Mouse (Mus musculus): ENCODE results near the gene Lars2. TPM values are rescaled to one million over a fixed set of nuclear protein-coding genes. Genes with fewer than 3 reads are reported as not detected.

The Lars2 gene
- polyA plus RNA-seq, 1 experiment, result 3,732 TPM

GRCm38 (mm10) chr9:123484830-123485229 lies 118.1 kb downstream of the Lars2 start:
- Histone ChIP-seq H3K27ac (ENCODE audit: insufficient read depth, low read depth, low read length) (no peak overlapping the region), H3K4me3 (ENCODE audit: insufficient read depth, low read length) (no peak overlapping the region), H3K4me1 (ENCODE audit: control insufficient read depth, insufficient read depth, low read length) (peaks cover 39% of the 10 kb centered on the region)
- TF ChIP-seq CTCF (IDR thresholded peaks at IDR 0.05; ENCODE audit: low read depth, low read length), result no peak
- TF ChIP-seq POLR2A (IDR thresholded peaks at IDR 0.05; ENCODE audit: borderline replicate concordance, low read depth, low read length), result no peak

DNA sequence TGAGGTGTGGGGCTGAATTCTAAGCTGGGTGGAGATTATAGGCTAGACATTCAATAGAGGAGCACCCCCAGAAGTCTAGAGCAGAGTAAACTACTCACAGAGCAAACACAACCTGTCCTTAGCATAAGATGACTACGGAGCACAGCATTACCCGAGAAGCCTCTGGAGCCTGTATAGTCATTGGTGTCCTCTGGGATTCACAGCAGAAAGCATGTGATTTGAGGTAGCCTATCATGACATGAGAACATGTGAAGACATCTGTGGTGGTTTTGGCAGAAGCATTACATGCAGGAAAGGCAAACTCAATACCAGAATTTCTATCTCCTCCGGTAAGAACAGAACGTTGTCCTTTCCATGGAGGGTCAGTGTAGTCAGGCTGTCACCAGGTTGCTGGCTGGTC lies 118.8 kb downstream of the Lars2 start:
- no peak overlapping the region for H3K4me3 ChIP-seq (ENCODE audit: insufficient read depth, low read length)

DNA sequence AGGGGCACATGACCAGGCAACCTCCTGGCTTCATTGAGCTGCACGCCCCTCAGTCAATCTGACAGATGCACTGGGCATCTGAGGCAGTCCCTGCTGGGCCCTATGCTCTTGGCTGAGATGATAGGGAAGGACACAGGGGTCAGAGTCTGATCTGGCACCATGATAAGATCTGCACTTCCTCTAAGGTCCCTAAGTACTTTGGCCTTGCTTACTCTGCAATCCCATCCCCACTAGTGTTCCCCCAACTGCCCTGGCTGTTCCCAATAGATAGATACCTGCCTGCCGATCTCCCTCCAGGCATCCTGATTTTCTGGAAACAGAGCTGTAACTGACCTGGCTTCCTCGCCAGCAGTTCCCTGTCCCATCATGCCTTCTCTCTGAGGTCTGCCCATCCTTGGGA lies 119.9 kb downstream of the Lars2 start:
- no peak overlapping the region for H3K27ac ChIP-seq (ENCODE audit: insufficient read depth, low read depth, low read length)
- H3K4me1 ChIP-seq (ENCODE audit: control insufficient read depth, insufficient read depth, low read length), result peaks cover 32% of the 10 kb centered on the region
- H3K4me3 ChIP-seq (ENCODE audit: insufficient read depth, low read length), result no peak overlapping the region
- TF ChIP-seq POLR2A (IDR thresholded peaks at IDR 0.05; ENCODE audit: borderline replicate concordance, low read depth, low read length), result no peak
- no peak for TF ChIP-seq CTCF (IDR thresholded peaks at IDR 0.05; ENCODE audit: low read depth, low read length)

More for the DNA sequence above, 118.8 kb downstream of the Lars2 start:
- no peak overlapping the region for H3K27ac ChIP-seq (ENCODE audit: insufficient read depth, low read depth, low read length)
- TF ChIP-seq POLR2A (IDR thresholded peaks at IDR 0.05; ENCODE audit: borderline replicate concordance, low read depth, low read length), result no peak
- TF ChIP-seq CTCF (IDR thresholded peaks at IDR 0.05; ENCODE audit: low read depth, low read length), result no peak
- peaks cover 38% of the 10 kb centered on the region for H3K4me1 ChIP-seq (ENCODE audit: control insufficient read depth, insufficient read depth, low read length)

- Histone ChIP-seq H3K4me1 (ENCODE audit: control insufficient read depth, insufficient read depth, low read length) (peaks cover 16% of the 10 kb centered on the region), H3K27ac (ENCODE audit: insufficient read depth, low read depth, low read length) (no peak overlapping the region), H3K4me3 (ENCODE audit: insufficient read depth, low read length) (no peak overlapping the region)
- TF ChIP-seq CTCF (IDR thresholded peaks at IDR 0.05; ENCODE audit: low read depth, low read length) (no peak), POLR2A (IDR thresholded peaks at IDR 0.05; ENCODE audit: borderline replicate concordance, low read depth, low read length) (no peak)
Measured at GRCm38 (mm10) chr9:123489073-123489472, 122.3 kb downstream of the Lars2 start.

- H3K4me1 ChIP-seq (ENCODE audit: control insufficient read depth, insufficient read depth, low read length), result peaks cover 14% of the 10 kb centered on the region
- no peak overlapping the region for H3K27ac ChIP-seq (ENCODE audit: insufficient read depth, low read depth, low read length)
- no peak for TF ChIP-seq CTCF (IDR thresholded peaks at IDR 0.05; ENCODE audit: low read depth, low read length)
- TF ChIP-seq POLR2A (IDR thresholded peaks at IDR 0.05; ENCODE audit: borderline replicate concordance, low read depth, low read length), result no peak
- no peak overlapping the region for H3K4me3 ChIP-seq (ENCODE audit: insufficient read depth, low read length)
Measured at GRCm38 (mm10) chr9:123489727-123490343, 123.1 kb downstream of the Lars2 start.

GRCm38 (mm10) chr9:123490930-123491329 lies 124.2 kb downstream of the Lars2 start:
- Histone ChIP-seq H3K27ac (ENCODE audit: insufficient read depth, low read depth, low read length) (no peak overlapping the region), H3K4me3 (ENCODE audit: insufficient read depth, low read length) (no peak overlapping the region), H3K4me1 (ENCODE audit: control insufficient read depth, insufficient read depth, low read length) (peaks cover 14% of the 10 kb centered on the region)
- TF ChIP-seq POLR2A (IDR thresholded peaks at IDR 0.05; ENCODE audit: borderline replicate concordance, low read depth, low read length) (no peak), CTCF (IDR thresholded peaks at IDR 0.05; ENCODE audit: low read depth, low read length) (no peak)

- no peak overlapping the region for H3K27ac ChIP-seq (ENCODE audit: insufficient read depth, low read depth, low read length)
- no peak overlapping the region for H3K4me3 ChIP-seq (ENCODE audit: insufficient read depth, low read length)
- H3K4me1 ChIP-seq (ENCODE audit: control insufficient read depth, insufficient read depth, low read length), result peaks cover 11% of the 10 kb centered on the region
- TF ChIP-seq POLR2A (IDR thresholded peaks at IDR 0.05; ENCODE audit: borderline replicate concordance, low read depth, low read length) (no peak), CTCF (IDR thresholded peaks at IDR 0.05; ENCODE audit: low read depth, low read length) (no peak)
Measured at GRCm38 (mm10) chr9:123491917-123492585, 125.3 kb downstream of the Lars2 start.

DNA sequence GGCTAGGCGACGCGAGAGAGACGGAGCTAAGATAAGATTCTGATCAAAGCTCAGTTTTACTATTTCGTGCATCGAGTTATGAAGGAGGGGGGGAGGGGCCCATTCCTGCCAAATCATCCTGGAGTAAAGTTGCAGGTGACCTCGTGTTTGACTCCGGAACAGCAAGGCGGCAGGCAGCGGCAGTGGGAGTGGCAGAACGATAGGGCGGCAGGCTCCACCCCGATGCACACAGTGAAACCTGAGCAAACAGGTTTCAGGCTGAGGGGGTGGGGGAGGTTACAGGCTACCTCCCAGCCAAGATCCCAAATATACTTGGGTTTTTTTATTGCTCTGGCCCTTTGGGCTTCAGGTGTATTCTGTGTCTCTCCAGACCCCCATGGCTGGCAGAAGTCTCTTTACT lies 129.9 kb downstream of the Lars2 start:
- H3K27ac ChIP-seq (ENCODE audit: insufficient read depth, low read depth, low read length), result no peak overlapping the region
- TF ChIP-seq POLR2A (IDR thresholded peaks at IDR 0.05; ENCODE audit: borderline replicate concordance, low read depth, low read length) (no peak), CTCF (IDR thresholded peaks at IDR 0.05; ENCODE audit: low read depth, low read length) (no peak)
- H3K4me1 ChIP-seq (ENCODE audit: control insufficient read depth, insufficient read depth, low read length), result peaks cover 20% of the 10 kb centered on the region
- no peak overlapping the region for H3K4me3 ChIP-seq (ENCODE audit: insufficient read depth, low read length)

DNA sequence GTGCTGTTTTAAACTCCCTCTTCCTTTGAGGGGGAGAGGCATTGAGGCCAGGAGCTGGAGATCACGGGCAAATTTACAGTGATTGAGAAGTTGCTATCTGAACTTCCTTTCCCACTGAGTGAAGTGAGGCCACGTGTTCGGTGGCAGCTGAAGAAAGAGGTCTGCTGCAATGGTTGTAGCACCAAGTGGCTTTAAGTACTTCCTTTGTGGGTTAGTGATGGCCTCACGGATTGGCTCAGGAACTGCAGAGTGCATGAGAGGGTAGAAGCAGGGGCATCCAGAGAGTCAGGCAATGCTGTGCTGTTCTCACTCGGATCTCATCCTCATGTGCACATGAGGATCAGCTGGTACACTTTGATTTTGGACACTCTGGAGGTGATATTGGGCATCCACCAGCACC lies 131.2 kb downstream of the Lars2 start:
- Histone ChIP-seq H3K27ac (ENCODE audit: insufficient read depth, low read depth, low read length) (no peak overlapping the region), H3K4me3 (ENCODE audit: insufficient read depth, low read length) (no peak overlapping the region), H3K4me1 (ENCODE audit: control insufficient read depth, insufficient read depth, low read length) (peaks cover 28% of the 10 kb centered on the region)
- TF ChIP-seq CTCF (IDR thresholded peaks at IDR 0.05; ENCODE audit: low read depth, low read length) (no peak), POLR2A (IDR thresholded peaks at IDR 0.05; ENCODE audit: borderline replicate concordance, low read depth, low read length) (no peak)

GRCm38 (mm10) chr9:123500480-123500879 lies 133.8 kb downstream of the Lars2 start:
- Histone ChIP-seq H3K4me3 (ENCODE audit: insufficient read depth, low read length) (no peak overlapping the region), H3K4me1 (ENCODE audit: control insufficient read depth, insufficient read depth, low read length) (peaks cover 40% of the 10 kb centered on the region), H3K27ac (ENCODE audit: insufficient read depth, low read depth, low read length) (no peak overlapping the region)
- TF ChIP-seq POLR2A (IDR thresholded peaks at IDR 0.05; ENCODE audit: borderline replicate concordance, low read depth, low read length) (no peak), CTCF (IDR thresholded peaks at IDR 0.05; ENCODE audit: low read depth, low read length) (no peak)
